Mouse (Mus musculus): Measurements from ENCODE around the gene Hmg20b. TPM values are rescaled to one million over a fixed set of nuclear protein-coding genes. Genes with fewer than 3 reads are reported as not detected.

Hmg20b gene
- total RNA-seq (2021): 10 to 100 TPM; 27.3 to 29.5 TPM
- long read RNA-seq, experiment 1, transcript Hmg20b-201 (9 exons, 1,621 nt): major isoform, 8 of 24 reads
- long read RNA-seq, experiment 1, transcript Hmg20b-202 (10 exons, 1,463 nt): minor isoform, 6 of 24 reads
- long read RNA-seq, experiment 1, partial matches to known transcripts: 1 of 24 reads
- long read RNA-seq, experiment 1, other reads (novel, unspliced or antisense): 7 of 24 reads
- long read RNA-seq, experiment 2, transcript Hmg20b-201 (9 exons, 1,621 nt): minor isoform, 6 of 30 reads
- long read RNA-seq, experiment 2, transcript Hmg20b-202 (10 exons, 1,463 nt): major isoform, 10 of 30 reads
- long read RNA-seq, experiment 2, partial matches to known transcripts: 0 of 30 reads
- long read RNA-seq, experiment 2, other reads (novel, unspliced or antisense): 9 of 30 reads

DNA sequence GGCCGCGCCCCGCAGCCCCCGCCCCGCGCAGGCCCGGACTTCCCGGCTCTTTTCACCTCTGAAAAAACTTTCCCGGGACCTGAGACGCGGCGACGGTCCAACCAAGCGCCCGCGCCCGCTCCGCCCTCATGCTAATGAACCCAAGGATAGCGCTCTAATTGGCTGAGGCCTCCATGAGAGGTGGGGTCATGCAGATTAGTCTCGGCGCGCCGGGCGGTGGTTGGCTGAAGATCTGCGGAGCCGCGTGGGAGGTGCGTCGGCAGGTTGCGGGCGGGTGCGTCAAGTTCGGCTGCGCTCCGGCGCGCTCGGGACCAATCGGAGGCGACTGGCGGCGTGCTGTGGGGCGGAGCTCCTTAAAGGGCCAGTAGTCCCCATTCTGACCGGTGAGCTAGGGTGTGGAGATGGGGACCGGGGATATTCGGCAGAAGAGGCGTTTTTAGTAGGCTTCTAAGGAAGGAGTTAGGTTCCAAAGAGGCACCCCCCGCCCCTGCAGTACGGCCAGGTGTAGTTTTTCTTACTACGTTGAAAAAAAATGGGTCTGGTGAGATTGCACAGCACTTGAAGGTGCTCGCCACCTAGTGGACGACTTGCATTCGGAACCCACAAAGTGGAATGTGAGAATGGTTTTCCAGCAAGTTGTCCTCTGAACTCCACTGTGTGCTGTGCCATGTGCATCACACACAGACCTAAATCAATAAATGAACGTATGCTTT is at the start of gene Hmg20b:
Hmg20b (minus strand) TSS at position 130 of the 713 bp plus-strand sequence.
- intact Hi-C loops (cut with DNase I): loop anchor here (2.0 to 5.0 kb wide), 3 partner anchors 30 to 153 kb away; partner anchors contain the start of gene Cactin

DNA sequence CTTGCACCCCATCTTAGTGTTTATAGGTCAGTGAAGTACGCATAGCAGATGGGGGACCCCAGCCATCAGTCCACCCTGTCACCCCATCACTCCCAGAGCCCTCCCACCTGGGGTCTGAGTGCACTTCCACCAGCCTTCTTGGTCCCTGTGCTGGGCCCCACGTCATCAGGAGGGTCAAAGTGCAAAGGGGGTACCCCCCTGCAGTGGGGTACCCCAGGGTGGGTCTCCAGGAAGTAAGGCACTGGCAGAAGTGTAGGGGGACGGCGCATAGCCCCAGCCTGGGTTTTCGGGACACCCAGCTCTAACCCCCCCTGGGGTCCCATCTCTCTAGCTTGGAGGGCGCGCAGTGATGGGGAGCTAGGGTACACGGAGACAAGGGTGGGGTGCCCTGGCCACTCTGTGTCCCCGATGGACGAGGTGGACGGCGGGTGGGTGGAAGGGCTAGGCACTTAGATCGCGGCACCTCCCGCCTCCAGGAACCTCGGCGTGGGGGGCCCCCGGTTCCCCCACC is 49.6 kb upstream of the Hmg20b start:
- intact Hi-C loops (cut with DNase I): no loop called here
- no peak overlapping the region; the same call in 1 of the 2 replicates for H3K4me3 ChIP-seq
- DNase-seq (ENCODE audit: extremely low spot score in 1 of 2, low spot score in 2 of 2): no peak
- no peak for TF ChIP-seq CTCF (IDR thresholded peaks at IDR 0.05)
- H3K27ac ChIP-seq: no peak overlapping the region

More for the DNA sequence above, at the start of gene Hmg20b:
- peak; percentile 99 to 100 for DNase-seq (ENCODE audit: extremely low spot score in 1 of 2, low spot score in 2 of 2)
- H3K4me3 ChIP-seq: peak within 1 kb of the TSS; percentile 62
- TF ChIP-seq CTCF (IDR thresholded peaks at IDR 0.05): peak; percentile 89
- peak within 1 kb of the TSS; percentile 79 for H3K27ac ChIP-seq

- intact Hi-C loops (cut with DNase I): no loop called here
- Histone ChIP-seq H3K27ac (no peak overlapping the region), H3K4me3 (no peak overlapping the region)
- TF ChIP-seq CTCF (IDR thresholded peaks at IDR 0.05): no peak
- no peak for DNase-seq (ENCODE audit: extremely low spot score in 1 of 2, low spot score in 2 of 2)
Measured at GRCm38 (mm10) chr10:81399296-81399695, 49.0 kb upstream of the Hmg20b start.

DNA sequence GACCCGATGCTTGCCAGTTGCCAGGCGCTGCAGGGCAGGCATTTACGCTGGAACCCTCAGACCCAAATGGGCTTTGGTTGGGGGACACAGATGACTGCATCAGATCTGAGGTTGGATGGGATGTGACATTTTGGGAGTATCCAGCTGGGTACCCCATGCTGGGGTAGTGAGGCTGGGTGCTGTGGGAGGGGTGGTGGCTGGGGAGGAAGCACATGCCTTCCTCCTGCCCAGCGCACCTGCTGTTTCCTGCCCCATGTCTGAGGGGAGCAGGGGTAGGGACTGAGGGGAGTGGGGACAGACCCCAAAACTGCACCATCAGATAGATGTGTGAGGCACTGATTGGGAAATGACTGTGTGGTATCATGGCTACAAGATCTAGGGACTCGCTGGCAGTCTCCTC is 46.5 kb upstream of the Hmg20b start:
- TF ChIP-seq CTCF (IDR thresholded peaks at IDR 0.05): no peak
- DNase-seq (ENCODE audit: extremely low spot score in 1 of 2, low spot score in 2 of 2): no peak
- no peak overlapping the region for H3K27ac ChIP-seq
- no peak overlapping the region for H3K4me3 ChIP-seq
- intact Hi-C loops (cut with DNase I): no loop called here

GRCm38 (mm10) chr10:81395865-81396264 is 45.6 kb upstream of the Hmg20b start:
- H3K27ac ChIP-seq: no peak overlapping the region
- no peak for TF ChIP-seq CTCF (IDR thresholded peaks at IDR 0.05)
- intact Hi-C loops (cut with DNase I): loop anchor here (1.0 kb wide), 1 partner anchor 54 kb away; no protein-coding TSS in a partner anchor

DNA sequence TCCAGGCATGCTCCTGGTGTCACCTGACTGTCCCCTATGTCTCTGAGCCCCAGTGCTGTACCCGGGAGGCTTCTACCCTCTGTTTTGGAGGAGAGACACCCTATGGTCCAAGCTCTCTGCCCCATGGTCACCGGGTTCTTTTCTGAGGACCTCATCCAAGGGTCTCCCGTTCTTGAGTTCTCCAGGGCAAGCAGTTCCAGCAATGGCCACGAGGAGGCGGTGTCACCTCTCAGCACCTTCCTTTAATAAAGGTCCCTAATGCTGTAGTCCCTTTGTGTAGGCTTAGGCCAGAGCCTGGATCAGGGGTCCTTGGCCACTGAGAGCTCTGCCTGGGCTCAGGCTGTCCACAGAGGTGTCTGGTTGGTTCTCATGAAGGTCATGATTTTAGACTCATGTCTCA is 44.8 kb upstream of the Hmg20b start:
- no peak overlapping the region for H3K27ac ChIP-seq
- peak; percentile 96 for TF ChIP-seq CTCF (IDR thresholded peaks at IDR 0.05)
- DNase-seq (ENCODE audit: extremely low spot score in 1 of 2, low spot score in 2 of 2): peak; percentile 58 to 63
- no peak overlapping the region for H3K4me3 ChIP-seq
- intact Hi-C loops (cut with DNase I): loop anchor here (1.0 kb wide), 1 partner anchor 55 kb away; no protein-coding TSS in a partner anchor

More at GRCm38 (mm10) chr10:81395865-81396264, 45.6 kb upstream of the Hmg20b start:
- no peak overlapping the region for H3K4me3 ChIP-seq
- DNase-seq (ENCODE audit: extremely low spot score in 1 of 2, low spot score in 2 of 2): no peak

DNA sequence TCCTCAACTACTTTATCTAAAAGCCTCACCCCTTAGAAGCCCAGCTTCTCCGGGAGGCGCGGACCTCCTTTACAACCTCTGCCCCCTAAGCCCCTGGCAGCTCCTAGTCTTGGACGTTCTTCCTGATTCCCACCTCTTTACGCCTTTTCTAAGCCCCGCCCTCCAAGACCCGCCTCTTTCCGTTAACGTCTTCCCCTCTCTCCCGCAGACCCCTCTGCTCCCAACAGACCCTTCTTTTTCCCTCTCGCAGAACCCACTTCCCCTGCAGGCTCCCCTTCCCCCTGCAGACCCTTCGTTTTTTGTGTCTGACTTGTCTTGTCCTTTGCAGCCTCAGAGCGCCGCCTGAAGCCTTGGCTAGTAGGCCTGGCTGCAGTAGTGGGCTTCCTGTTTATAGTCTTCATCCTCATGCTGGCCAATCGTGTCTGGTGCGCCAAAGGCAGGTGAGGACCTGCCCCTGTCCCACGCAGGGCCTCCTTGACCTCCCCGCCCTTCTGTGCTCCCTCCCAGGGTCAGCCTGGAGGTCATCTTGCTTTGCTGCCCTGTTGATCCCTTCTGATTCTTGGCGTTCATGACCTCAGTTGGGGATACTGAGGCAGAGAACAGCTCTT is 43.3 kb upstream of the Hmg20b start:
- intact Hi-C loops (cut with DNase I): no loop called here
- no peak for DNase-seq (ENCODE audit: extremely low spot score in 1 of 2, low spot score in 2 of 2)
- no peak overlapping the region for H3K4me3 ChIP-seq

GRCm38 (mm10) chr10:81392781-81393185 is 42.5 kb upstream of the Hmg20b start, which contains the start of gene Smim24:
Gene Smim24 (plus strand): TSS chr10:81393051.
- TF ChIP-seq CTCF (IDR thresholded peaks at IDR 0.05): no peak
- H3K27ac ChIP-seq: no peak within 1 kb of the TSS; the same call in 1 of the 2 replicates
- intact Hi-C loops (cut with DNase I): no loop called here
- no peak within 1 kb of the TSS for H3K4me3 ChIP-seq
- no peak for DNase-seq (ENCODE audit: extremely low spot score in 1 of 2, low spot score in 2 of 2)

More for the DNA sequence above, 43.3 kb upstream of the Hmg20b start:
- no peak overlapping the region; the same call in 1 of the 2 replicates for H3K27ac ChIP-seq
- TF ChIP-seq CTCF (IDR thresholded peaks at IDR 0.05): no peak

GRCm38 (mm10) chr10:81392270-81392669 is 42.0 kb upstream of the Hmg20b start:
- intact Hi-C loops (cut with DNase I): no loop called here
- no peak for DNase-seq (ENCODE audit: extremely low spot score in 1 of 2, low spot score in 2 of 2)
- Histone ChIP-seq H3K4me3 (no peak overlapping the region), H3K27ac (no peak overlapping the region)
- no peak for TF ChIP-seq CTCF (IDR thresholded peaks at IDR 0.05)

DNA sequence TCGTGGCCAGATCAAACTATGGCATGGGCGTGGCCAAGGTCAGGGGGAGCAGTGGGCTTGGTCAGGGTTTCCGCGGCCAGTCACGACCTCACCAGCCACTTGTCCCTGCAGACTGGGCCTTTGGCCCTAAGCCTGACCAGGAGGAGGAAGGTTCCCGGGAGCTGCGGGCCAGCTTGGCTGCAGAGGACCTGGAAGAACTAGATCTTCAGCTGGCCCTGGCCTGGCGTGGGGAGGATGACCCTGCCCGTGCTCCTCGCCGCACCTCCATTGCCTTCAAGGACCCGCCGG is 40.3 kb upstream of the Hmg20b start:
- no peak for DNase-seq (ENCODE audit: extremely low spot score in 1 of 2, low spot score in 2 of 2)
- no peak overlapping the region for H3K27ac ChIP-seq
- no peak for TF ChIP-seq CTCF (IDR thresholded peaks at IDR 0.05)
- intact Hi-C loops (cut with DNase I): no loop called here
- H3K4me3 ChIP-seq: no peak overlapping the region

- H3K27ac ChIP-seq: no peak overlapping the region
- intact Hi-C loops (cut with DNase I): loop anchor here (1.0 kb wide), 1 partner anchor 60 kb away; no protein-coding TSS in a partner anchor
Measured at GRCm38 (mm10) chr10:81389801-81390677, 39.8 kb upstream of the Hmg20b start.

More at GRCm38 (mm10) chr10:81389801-81390677, 39.8 kb upstream of the Hmg20b start:
- DNase-seq (ENCODE audit: extremely low spot score in 1 of 2, low spot score in 2 of 2): peak; percentile 70 to 79
- H3K4me3 ChIP-seq: no peak overlapping the region
- TF ChIP-seq CTCF (IDR thresholded peaks at IDR 0.05): peak; percentile 94
